Mouse (Mus musculus): ENCODE results near the gene Plekho2. TPM values are rescaled to one million over a fixed set of nuclear protein-coding genes. Genes with fewer than 3 reads are reported as not detected.

Plekho2 gene
- polyA plus RNA-seq, 1 experiment from 2014 or later: 10.6 TPM

DNA sequence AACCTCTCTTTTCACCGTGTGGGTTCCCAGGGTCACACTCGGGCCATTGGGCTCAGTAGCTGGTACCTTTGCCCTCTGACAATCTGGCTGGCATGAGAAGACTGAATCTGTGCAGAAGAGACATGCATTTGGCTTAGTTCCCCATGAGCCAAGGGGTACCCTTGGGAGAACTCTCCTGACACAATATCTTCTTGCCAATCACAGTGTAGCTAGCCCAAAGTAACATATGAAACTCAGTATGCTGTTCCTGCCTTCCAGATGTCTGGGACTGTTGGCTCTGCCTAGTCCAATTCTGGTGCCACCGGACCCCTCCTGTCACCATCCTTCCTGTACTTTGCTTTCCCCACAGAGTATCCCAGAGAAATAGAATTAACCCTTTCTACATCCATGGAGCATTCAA is 30.7 kb downstream of the Plekho2 start:
- no peak for ATAC-seq (ENCODE audit: low FRiP score, low read depth)

GRCm38 (mm10) chr9:65548311-65548710 is 31.5 kb downstream of the Plekho2 start:
- Histone ChIP-seq H3K4me2 (replicated peaks) (no peak overlapping the region), H3K9me3 (no peaks in the 10 kb centered on the region), H3K27me3 (no peaks in the 10 kb centered on the region), H3K9ac (replicated peaks) (no peak overlapping the region), H3K4me1 (peaks cover 18% of the 10 kb centered on the region), H3K36me3 (no peaks in the 10 kb centered on the region), H3K4me3 (no peak overlapping the region), H3K27ac (replicated peaks) (no peak overlapping the region)
- ATAC-seq (ENCODE audit: low FRiP score, low read depth): no peak
- WGBS: 73% methylated on average over 8 of the region's 8 CpGs

More for the DNA sequence above, 30.7 kb downstream of the Plekho2 start:
- no peak overlapping the region for H3K4me2 ChIP-seq (replicated peaks)
- no peaks in the 10 kb centered on the region for H3K27me3 ChIP-seq
- peaks cover 18% of the 10 kb centered on the region for H3K4me1 ChIP-seq
- H3K9ac ChIP-seq (replicated peaks): no peak overlapping the region
- H3K9me3 ChIP-seq: no peaks in the 10 kb centered on the region
- no peaks in the 10 kb centered on the region for H3K36me3 ChIP-seq
- 85% methylated on average over 3 of the region's 3 CpGs for WGBS
- H3K27ac ChIP-seq (replicated peaks): no peak overlapping the region
- H3K4me3 ChIP-seq: no peak overlapping the region

GRCm38 (mm10) chr9:65547844-65548243 is 32.0 kb downstream of the Plekho2 start:
- Histone ChIP-seq H3K27me3 (no peaks in the 10 kb centered on the region), H3K9ac (replicated peaks) (no peak overlapping the region), H3K4me3 (no peak overlapping the region), H3K4me2 (replicated peaks) (no peak overlapping the region), H3K27ac (replicated peaks) (no peak overlapping the region), H3K4me1 (peaks cover 18% of the 10 kb centered on the region), H3K9me3 (no peaks in the 10 kb centered on the region), H3K36me3 (no peaks in the 10 kb centered on the region)
- no peak for ATAC-seq (ENCODE audit: low FRiP score, low read depth)
- WGBS: 80% methylated on average over 4 of the region's 4 CpGs

- Histone ChIP-seq H3K4me1 (peaks cover 18% of the 10 kb centered on the region), H3K9ac (replicated peaks) (no peak overlapping the region), H3K9me3 (no peaks in the 10 kb centered on the region), H3K27me3 (no peaks in the 10 kb centered on the region), H3K36me3 (no peaks in the 10 kb centered on the region), H3K4me2 (replicated peaks) (no peak overlapping the region), H3K27ac (replicated peaks) (no peak overlapping the region), H3K4me3 (no peak overlapping the region)
- 91% methylated on average over 5 of the region's 5 CpGs for WGBS
- no peak for ATAC-seq (ENCODE audit: low FRiP score, low read depth)
Observed at GRCm38 (mm10) chr9:65547111-65547510, 32.7 kb downstream of the Plekho2 start.

DNA sequence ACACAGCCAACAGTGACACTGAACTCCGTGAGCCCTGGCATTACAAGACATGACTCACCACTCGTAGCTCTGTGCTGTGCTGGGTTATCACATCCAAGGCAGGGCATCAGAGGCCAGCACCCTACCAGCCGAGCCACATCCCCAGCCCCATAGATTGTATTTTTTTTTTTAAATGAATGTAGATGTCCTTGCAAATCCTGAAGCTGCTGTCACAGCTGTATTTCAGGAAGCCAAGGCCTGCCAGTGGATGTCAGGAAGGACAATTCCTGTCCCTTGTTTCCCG is 33.5 kb downstream of the Plekho2 start:
- Histone ChIP-seq H3K9me3 (no peaks in the 10 kb centered on the region), H3K36me3 (no peaks in the 10 kb centered on the region), H3K27ac (replicated peaks) (no peak overlapping the region), H3K9ac (replicated peaks) (no peak overlapping the region), H3K27me3 (no peaks in the 10 kb centered on the region), H3K4me1 (peaks cover 18% of the 10 kb centered on the region), H3K4me3 (no peak overlapping the region), H3K4me2 (replicated peaks) (no peak overlapping the region)
- WGBS: 65% methylated on average over 4 of the region's 4 CpGs
- no peak for ATAC-seq (ENCODE audit: low FRiP score, low read depth)

DNA sequence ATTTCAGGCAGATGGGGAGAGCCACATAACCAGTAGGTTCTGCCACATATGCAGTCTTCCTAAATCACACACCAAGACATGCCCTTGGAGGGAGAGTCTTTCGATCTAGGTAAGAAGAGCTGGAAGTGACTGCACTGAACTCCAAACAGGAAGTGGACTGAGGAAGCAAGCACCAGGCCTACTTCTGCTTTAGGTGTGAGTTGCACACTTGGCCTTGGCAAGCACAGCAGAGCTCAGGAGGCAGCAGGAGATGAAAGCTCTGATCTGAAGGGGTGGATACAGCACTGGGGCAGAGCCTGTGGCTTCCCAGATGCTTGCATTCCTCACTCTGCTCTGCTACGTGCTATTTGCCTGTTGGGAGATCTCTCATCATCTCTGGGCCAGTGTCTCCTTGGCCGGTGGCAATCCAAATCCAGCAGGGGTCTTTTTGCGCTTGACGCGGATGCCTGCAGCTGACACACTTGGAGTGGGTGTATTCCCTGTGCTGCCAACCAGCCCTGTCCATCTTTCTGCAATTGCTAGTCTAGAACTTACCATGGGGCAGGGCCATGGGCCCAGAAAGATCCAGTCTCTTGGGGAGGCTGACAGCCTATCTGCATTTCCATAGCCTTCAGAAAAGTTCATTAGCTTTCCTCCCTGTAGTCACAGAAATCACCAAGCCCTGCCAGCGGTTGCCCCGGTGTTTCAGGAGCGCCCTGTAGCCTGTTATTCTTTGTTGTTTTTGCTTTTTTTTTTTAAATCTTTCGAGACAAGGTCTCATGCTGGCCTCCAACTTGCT is 34.0 kb downstream of the Plekho2 start:
- Histone ChIP-seq H3K4me3 (no peak overlapping the region), H3K9me3 (no peaks in the 10 kb centered on the region), H3K27me3 (no peaks in the 10 kb centered on the region), H3K36me3 (no peaks in the 10 kb centered on the region), H3K27ac (replicated peaks) (no peak overlapping the region), H3K9ac (replicated peaks) (no peak overlapping the region), H3K4me1 (peaks cover 14% of the 10 kb centered on the region), H3K4me2 (replicated peaks) (no peak overlapping the region)
- 71% methylated on average over 10 of the region's 10 CpGs for WGBS
- no peak for ATAC-seq (ENCODE audit: low FRiP score, low read depth)

DNA sequence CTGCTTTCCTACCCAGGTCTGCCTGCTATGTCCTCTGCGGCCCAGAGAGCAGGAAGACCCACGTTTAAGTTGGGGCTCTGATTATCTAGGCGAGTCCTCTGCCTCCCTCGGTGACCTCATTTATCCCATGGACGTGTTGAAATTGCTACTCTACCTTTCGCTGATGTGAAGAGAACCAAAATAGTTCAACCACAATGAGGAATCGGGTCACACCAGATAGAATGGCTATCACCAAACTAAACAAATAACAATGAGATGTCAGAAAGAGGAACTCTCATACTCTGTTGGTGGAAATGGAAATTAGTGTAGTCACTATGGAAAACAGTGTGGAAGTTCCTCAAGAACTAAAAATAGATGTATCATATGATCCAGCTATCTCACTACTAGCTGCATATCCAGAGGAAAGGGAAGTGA is 37.7 kb downstream of the Plekho2 start:
- Histone ChIP-seq H3K9ac (replicated peaks) (no peak overlapping the region), H3K27ac (replicated peaks) (no peak overlapping the region), H3K4me2 (replicated peaks) (no peak overlapping the region), H3K27me3 (no peaks in the 10 kb centered on the region), H3K36me3 (no peaks in the 10 kb centered on the region), H3K4me3 (no peak overlapping the region), H3K4me1 (no peaks in the 10 kb centered on the region; the same call in 1 of the 2 replicates), H3K9me3 (no peaks in the 10 kb centered on the region)
- no peak for ATAC-seq (ENCODE audit: low FRiP score, low read depth)
- 90% methylated on average over 7 of the region's 7 CpGs for WGBS

- Histone ChIP-seq H3K9me3 (no peaks in the 10 kb centered on the region), H3K27me3 (no peaks in the 10 kb centered on the region), H3K4me1 (no peaks in the 10 kb centered on the region; the same call in 1 of the 2 replicates), H3K9ac (replicated peaks) (no peak overlapping the region), H3K27ac (replicated peaks) (no peak overlapping the region), H3K4me2 (replicated peaks) (no peak overlapping the region), H3K36me3 (no peaks in the 10 kb centered on the region), H3K4me3 (no peak overlapping the region)
- no peak for ATAC-seq (ENCODE audit: low FRiP score, low read depth)
- WGBS: 79% methylated on average over 13 of the region's 13 CpGs
Observed at GRCm38 (mm10) chr9:65541126-65542068, 38.4 kb downstream of the Plekho2 start.

GRCm38 (mm10) chr9:65539697-65540096 is 40.1 kb downstream of the Plekho2 start:
- no peak for ATAC-seq (ENCODE audit: low FRiP score, low read depth)
- Histone ChIP-seq H3K4me3 (no peak overlapping the region), H3K9me3 (no peaks in the 10 kb centered on the region), H3K4me1 (no peaks in the 10 kb centered on the region; the same call in 1 of the 2 replicates), H3K27me3 (no peaks in the 10 kb centered on the region), H3K9ac (replicated peaks) (no peak overlapping the region), H3K4me2 (replicated peaks) (no peak overlapping the region), H3K36me3 (no peaks in the 10 kb centered on the region), H3K27ac (replicated peaks) (no peak overlapping the region)
- 86% methylated on average over 9 of the region's 9 CpGs for WGBS

GRCm38 (mm10) chr9:65537901-65538630 is 41.8 kb downstream of the Plekho2 start:
- Histone ChIP-seq H3K36me3 (no peaks in the 10 kb centered on the region), H3K9me3 (no peaks in the 10 kb centered on the region), H3K4me2 (replicated peaks) (no peak overlapping the region), H3K9ac (replicated peaks) (no peak overlapping the region), H3K27me3 (no peaks in the 10 kb centered on the region), H3K4me3 (no peak overlapping the region), H3K27ac (replicated peaks) (no peak overlapping the region), H3K4me1 (no peaks in the 10 kb centered on the region; the same call in 1 of the 2 replicates)
- no peak for ATAC-seq (ENCODE audit: low FRiP score, low read depth)
- WGBS: 88% methylated on average over 8 of the region's 8 CpGs

GRCm38 (mm10) chr9:65536491-65536890 is 43.3 kb downstream of the Plekho2 start:
- ATAC-seq (ENCODE audit: low FRiP score, low read depth): no peak
- Histone ChIP-seq H3K9me3 (no peaks in the 10 kb centered on the region), H3K36me3 (no peaks in the 10 kb centered on the region), H3K27ac (replicated peaks) (no peak overlapping the region), H3K27me3 (no peaks in the 10 kb centered on the region), H3K9ac (replicated peaks) (no peak overlapping the region), H3K4me3 (no peak overlapping the region), H3K4me1 (no peaks in the 10 kb centered on the region; the same call in 1 of the 2 replicates), H3K4me2 (replicated peaks) (no peak overlapping the region)
- 79% methylated on average over 4 of the region's 4 CpGs for WGBS
